Mouse (Mus musculus) E14TG2a.4 (cell line): ENCODE data around the gene N4bp3.

Source experiments
- H3K27me3 ChIP-seq: 2 replicates; pipeline ENCODE4 v1.6.1; 2014; ENCODE audit warnings: low read length, control low read depth; ENCODE audit not compliant: insufficient read depth
- H3K36me3 ChIP-seq: 2 replicates; pipeline ENCODE4 v1.6.1; 2014; ENCODE audit warnings: low read length, control low read depth; ENCODE audit not compliant: insufficient read depth
- H3K4me1 ChIP-seq: replicated peaks from 2 replicates; pipeline ENCODE4 v1.6.1; 2014; ENCODE audit warnings: low read depth, low read length, control low read depth
- H3K4me3 ChIP-seq: replicated peaks from 2 replicates; pipeline ENCODE4 v1.5.1; 2014; ENCODE audit warnings: mild to moderate bottlenecking, low read length
- H3K9me3 ChIP-seq: 2 replicates; pipeline ENCODE4 v1.6.1; 2014; ENCODE audit warnings: low read length, control low read depth
- CTCF ChIP-seq: conservative IDR thresholded peaks from 2 replicates; pipeline ENCODE4 v1.5.1; 2014; ENCODE audit warnings: low read length
- NANOG ChIP-seq: IDR thresholded peaks from 2 replicates; pipeline ENCODE4 v1.6.1; 2014; ENCODE audit warnings: borderline replicate concordance, low read length, mixed read lengths
- POU5F1 ChIP-seq: IDR thresholded peaks from 2 replicates; pipeline ENCODE4 v1.6.1; 2014; ENCODE audit warnings: low read length, borderline replicate concordance

N4bp3 gene

GRCm38 (mm10) chr11:51658291-51658690 lies 7.6 kb upstream of the N4bp3 start:
- H3K4me1 ChIP-seq, result peaks cover 88% of the 10 kb centered on the region
- peaks cover 48% of the 10 kb centered on the region for H3K36me3 ChIP-seq
- no peak for TF ChIP-seq NANOG
- no peak for TF ChIP-seq POU5F1
- TF ChIP-seq CTCF, result no peak
- no peaks in the 10 kb centered on the region for H3K27me3 ChIP-seq
- peak overlapping the region; percentile 37 for H3K4me3 ChIP-seq
- peaks cover 7% of the 10 kb centered on the region for H3K9me3 ChIP-seq

GRCm38 (mm10) chr11:51656798-51657521 lies 6.3 kb upstream of the N4bp3 start:
- Histone ChIP-seq H3K4me3 (0 out of 2 replicates have a peak overlapping the region, but pooled peaks have one; percentile 20), H3K36me3 (peaks cover 61% of the 10 kb centered on the region), H3K27me3 (no peaks in the 10 kb centered on the region), H3K4me1 (peaks cover 94% of the 10 kb centered on the region), H3K9me3 (no peaks in the 10 kb centered on the region)
- no peak for TF ChIP-seq POU5F1
- no peak for TF ChIP-seq CTCF
- TF ChIP-seq NANOG, result no peak

GRCm38 (mm10) chr11:51654891-51655290 lies 4.2 kb upstream of the N4bp3 start:
- peaks cover 65% of the 10 kb centered on the region for H3K36me3 ChIP-seq
- H3K4me3 ChIP-seq, result no peak overlapping the region
- H3K4me1 ChIP-seq, result peaks cover 81% of the 10 kb centered on the region
- TF ChIP-seq POU5F1 (no peak), CTCF (no peak), NANOG (no peak)
- no peaks in the 10 kb centered on the region for H3K27me3 ChIP-seq
- no peaks in the 10 kb centered on the region for H3K9me3 ChIP-seq

- H3K9me3 ChIP-seq, result no peaks in the 10 kb centered on the region
- peaks cover 69% of the 10 kb centered on the region for H3K36me3 ChIP-seq
- TF ChIP-seq POU5F1 (no peak), NANOG (no peak), CTCF (no peak)
- 0 out of 2 replicates have a peak overlapping the region, but pooled peaks have one; percentile 72 for H3K4me3 ChIP-seq
- no peaks in the 10 kb centered on the region for H3K27me3 ChIP-seq
- peaks cover 83% of the 10 kb centered on the region for H3K4me1 ChIP-seq
Observed at GRCm38 (mm10) chr11:51653736-51654135, 3.1 kb upstream of the N4bp3 start.

GRCm38 (mm10) chr11:51652889-51653418 lies 2.3 kb upstream of the N4bp3 start:
- no peaks in the 10 kb centered on the region for H3K27me3 ChIP-seq
- H3K4me1 ChIP-seq, result peaks cover 82% of the 10 kb centered on the region
- H3K36me3 ChIP-seq, result peaks cover 73% of the 10 kb centered on the region
- no peaks in the 10 kb centered on the region for H3K9me3 ChIP-seq
- H3K4me3 ChIP-seq, result peak overlapping the region; percentile 72
- TF ChIP-seq CTCF (no peak), POU5F1 (no peak), NANOG (no peak)

GRCm38 (mm10) chr11:51650261-51650660 lies 381 bp downstream of the N4bp3 start:
- Histone ChIP-seq H3K36me3 (peaks cover 71% of the 10 kb centered on the region), H3K4me1 (peaks cover 83% of the 10 kb centered on the region), H3K4me3 (peak overlapping the region; percentile 97), H3K27me3 (no peaks in the 10 kb centered on the region), H3K9me3 (no peaks in the 10 kb centered on the region)
- TF ChIP-seq CTCF, result no peak
- no peak for TF ChIP-seq POU5F1
- no peak for TF ChIP-seq NANOG

- Histone ChIP-seq H3K27me3 (no peaks in the 10 kb centered on the region), H3K9me3 (no peaks in the 10 kb centered on the region), H3K4me3 (peak overlapping the region; percentile 97), H3K4me1 (peaks cover 83% of the 10 kb centered on the region), H3K36me3 (peaks cover 71% of the 10 kb centered on the region)
- TF ChIP-seq NANOG (no peak), POU5F1 (no peak), CTCF (no peak)
Observed at GRCm38 (mm10) chr11:51649889-51650199, 798 bp downstream of the N4bp3 start.

- H3K36me3 ChIP-seq, result peaks cover 71% of the 10 kb centered on the region
- H3K4me1 ChIP-seq, result peaks cover 83% of the 10 kb centered on the region
- H3K27me3 ChIP-seq, result no peaks in the 10 kb centered on the region
- H3K9me3 ChIP-seq, result no peaks in the 10 kb centered on the region
- TF ChIP-seq NANOG (no peak), POU5F1 (no peak), CTCF (no peak)
- H3K4me3 ChIP-seq, result peak overlapping the region; percentile 97
Observed at GRCm38 (mm10) chr11:51649111-51649888, 1.3 kb downstream of the N4bp3 start.
